Mouse (Mus musculus): Measurements from ENCODE around the gene Irf4. TPM values are rescaled to one million over a fixed set of nuclear protein-coding genes. Genes with fewer than 3 reads are reported as not detected.

Irf4 gene
- polyA plus RNA-seq, 1 experiment = 8.0 TPM

GRCm38 (mm10) chr13:30790016-30790415 is 41.0 kb downstream of the Irf4 start:
- Histone ChIP-seq H3K4me3 (ENCODE audit: insufficient read depth, low read depth, low read length) (no peak overlapping the region), H3K4me1 (ENCODE audit: control insufficient read depth, insufficient read depth, insufficient read length, low read length) (peaks cover 6% of the 10 kb centered on the region; the same call in 1 of the 2 replicates), H3K27ac (replicated peaks; ENCODE audit: low read depth, low read length) (no peak overlapping the region)

DNA sequence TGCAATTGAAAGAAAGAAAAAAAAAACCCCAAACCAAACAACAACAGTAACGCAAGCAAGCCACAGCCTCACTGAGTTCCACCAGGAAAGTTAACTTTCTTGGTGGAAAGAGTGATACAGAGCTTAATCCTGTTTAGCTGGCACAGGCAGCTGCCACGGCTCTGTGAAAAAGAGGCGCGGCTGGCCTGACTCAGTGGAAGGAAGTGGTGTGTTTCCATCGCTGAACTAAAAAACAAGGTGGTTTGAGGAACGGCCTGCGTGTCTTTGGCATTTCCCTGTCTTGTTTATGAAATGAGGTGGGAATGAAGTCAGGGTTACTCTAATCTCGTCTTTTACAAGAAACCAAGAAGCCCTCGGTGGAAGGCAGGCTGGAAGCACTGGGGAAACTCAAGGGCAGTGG is 43.3 kb downstream of the Irf4 start:
- no peaks in the 10 kb centered on the region for H3K4me1 ChIP-seq (ENCODE audit: control insufficient read depth, insufficient read depth, insufficient read length, low read length)
- no peak overlapping the region for H3K4me3 ChIP-seq (ENCODE audit: insufficient read depth, low read depth, low read length)
- no peak overlapping the region for H3K27ac ChIP-seq (replicated peaks; ENCODE audit: low read depth, low read length)

DNA sequence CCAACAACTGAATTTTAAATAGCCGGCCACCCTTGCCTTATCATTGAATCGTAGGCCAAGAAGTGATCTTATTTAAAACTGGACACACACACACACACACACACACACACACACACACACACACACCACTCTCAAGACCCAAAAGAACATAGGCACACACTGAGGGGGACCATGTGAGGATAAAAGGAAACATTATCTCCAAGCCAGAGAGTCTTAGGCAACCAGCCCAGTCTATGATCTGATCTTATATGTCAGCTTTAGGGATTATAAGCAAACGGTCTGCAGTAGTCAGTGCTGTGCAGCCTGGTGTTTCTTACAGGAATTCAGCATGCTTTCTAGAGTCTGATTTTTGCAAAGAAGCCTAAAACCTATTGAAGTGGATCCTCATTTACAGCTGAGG is 43.7 kb downstream of the Irf4 start:
- Histone ChIP-seq H3K4me3 (ENCODE audit: insufficient read depth, low read depth, low read length) (no peak overlapping the region), H3K4me1 (ENCODE audit: control insufficient read depth, insufficient read depth, insufficient read length, low read length) (no peaks in the 10 kb centered on the region), H3K27ac (replicated peaks; ENCODE audit: low read depth, low read length) (no peak overlapping the region)

- Histone ChIP-seq H3K4me3 (ENCODE audit: insufficient read depth, low read depth, low read length) (no peak overlapping the region), H3K27ac (replicated peaks; ENCODE audit: low read depth, low read length) (no peak overlapping the region), H3K4me1 (ENCODE audit: control insufficient read depth, insufficient read depth, insufficient read length, low read length) (no peaks in the 10 kb centered on the region)
Observed at GRCm38 (mm10) chr13:30793196-30793595, 44.2 kb downstream of the Irf4 start.

GRCm38 (mm10) chr13:30793616-30794015 is 44.6 kb downstream of the Irf4 start:
- H3K4me3 ChIP-seq (ENCODE audit: insufficient read depth, low read depth, low read length) = no peak overlapping the region
- H3K4me1 ChIP-seq (ENCODE audit: control insufficient read depth, insufficient read depth, insufficient read length, low read length) = no peaks in the 10 kb centered on the region
- H3K27ac ChIP-seq (replicated peaks; ENCODE audit: low read depth, low read length) = no peak overlapping the region

- no peaks in the 10 kb centered on the region for H3K4me1 ChIP-seq (ENCODE audit: control insufficient read depth, insufficient read depth, insufficient read length, low read length)
- H3K4me3 ChIP-seq (ENCODE audit: insufficient read depth, low read depth, low read length) = no peak overlapping the region
- H3K27ac ChIP-seq (replicated peaks; ENCODE audit: low read depth, low read length) = no peak overlapping the region
Observed at GRCm38 (mm10) chr13:30795960-30796359, 46.9 kb downstream of the Irf4 start.

- Histone ChIP-seq H3K27ac (replicated peaks; ENCODE audit: low read depth, low read length) (no peak overlapping the region), H3K4me3 (ENCODE audit: insufficient read depth, low read depth, low read length) (no peak overlapping the region), H3K4me1 (ENCODE audit: control insufficient read depth, insufficient read depth, insufficient read length, low read length) (0 out of 2 replicates have a peak, but pooled peaks cover 2% of the 10 kb centered on the region)
Observed at GRCm38 (mm10) chr13:30801886-30802285, 52.9 kb downstream of the Irf4 start.

DNA sequence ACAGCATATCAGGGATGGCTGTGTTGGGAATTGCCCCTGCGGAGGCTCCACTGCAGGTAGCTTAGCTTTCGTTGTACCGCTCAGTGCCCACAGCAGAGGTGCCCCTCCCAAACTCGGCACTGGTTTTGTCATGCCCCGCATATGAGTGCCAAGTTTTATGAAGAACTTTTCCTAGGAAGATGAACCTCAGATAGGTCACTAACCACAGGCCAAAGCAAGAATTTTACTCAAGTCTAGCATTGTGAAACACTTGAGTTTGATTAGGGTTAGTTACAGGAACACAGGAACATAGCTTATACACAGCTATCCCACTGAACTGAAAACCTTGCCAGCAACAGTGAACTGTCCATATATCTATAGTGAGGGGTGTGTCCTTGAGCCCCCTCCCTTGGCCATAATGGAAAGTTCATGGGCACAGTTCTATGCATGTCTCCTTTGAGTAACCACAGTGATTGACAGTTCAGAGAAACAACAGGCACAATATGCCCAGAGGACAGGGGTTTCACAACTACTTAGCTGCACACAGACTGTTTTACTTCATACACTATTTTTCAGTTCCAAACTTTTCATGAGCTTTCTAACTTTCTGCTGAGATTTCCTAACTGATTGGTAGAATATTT is 53.4 kb downstream of the Irf4 start:
- H3K4me1 ChIP-seq (ENCODE audit: control insufficient read depth, insufficient read depth, insufficient read length, low read length) = 0 out of 2 replicates have a peak, but pooled peaks cover 2% of the 10 kb centered on the region
- no peak overlapping the region for H3K27ac ChIP-seq (replicated peaks; ENCODE audit: low read depth, low read length)
- no peak overlapping the region for H3K4me3 ChIP-seq (ENCODE audit: insufficient read depth, low read depth, low read length)

DNA sequence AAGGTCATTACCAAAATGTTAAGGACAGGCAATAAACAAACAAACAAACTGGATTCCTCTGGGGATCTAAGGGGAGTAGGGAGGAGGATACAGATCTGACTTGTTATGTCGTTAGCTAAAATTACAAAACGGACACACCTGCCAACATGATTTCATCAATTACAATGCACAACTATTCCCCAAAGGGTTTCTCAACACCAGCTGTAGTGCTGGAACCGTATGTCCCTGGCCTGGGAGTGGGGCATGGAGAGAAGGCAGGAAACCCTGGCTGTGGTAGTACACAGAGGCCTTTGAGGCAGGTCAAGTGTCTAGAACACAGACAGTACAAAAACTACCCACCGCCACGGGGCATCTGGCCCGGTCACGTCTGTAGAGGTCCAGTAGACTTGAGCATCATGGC is 60.2 kb downstream of the Irf4 start:
- H3K4me1 ChIP-seq (ENCODE audit: control insufficient read depth, insufficient read depth, insufficient read length, low read length) = peaks cover 16% of the 10 kb centered on the region
- peak overlapping the region; percentile 35; the same call in 1 of the 2 replicates for H3K27ac ChIP-seq (replicated peaks; ENCODE audit: low read depth, low read length)
- H3K4me3 ChIP-seq (ENCODE audit: insufficient read depth, low read depth, low read length) = no peak overlapping the region

DNA sequence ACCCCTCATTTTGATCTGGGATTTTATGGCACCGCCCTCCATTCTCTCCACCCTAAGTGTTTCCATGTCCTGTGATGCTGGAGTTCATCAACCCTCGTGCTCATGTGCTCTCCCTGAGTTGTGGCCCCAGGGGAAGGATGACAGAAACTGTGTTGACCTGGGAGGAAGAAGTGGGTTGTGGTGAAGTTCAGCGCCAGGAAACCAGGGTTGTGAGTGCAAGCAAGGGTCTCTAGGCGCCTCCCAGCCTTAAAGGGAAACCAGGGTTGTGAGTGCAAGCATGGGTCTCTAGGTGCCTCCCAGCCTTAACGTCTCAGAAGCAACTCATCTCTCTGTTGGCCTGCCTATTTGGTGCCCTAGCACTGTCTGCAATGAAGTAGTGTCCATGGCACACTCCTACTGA is 64.4 kb downstream of the Irf4 start:
- H3K4me1 ChIP-seq (ENCODE audit: control insufficient read depth, insufficient read depth, insufficient read length, low read length) = peaks cover 15% of the 10 kb centered on the region
- H3K27ac ChIP-seq (replicated peaks; ENCODE audit: low read depth, low read length) = no peak overlapping the region
- no peak overlapping the region for H3K4me3 ChIP-seq (ENCODE audit: insufficient read depth, low read depth, low read length)

DNA sequence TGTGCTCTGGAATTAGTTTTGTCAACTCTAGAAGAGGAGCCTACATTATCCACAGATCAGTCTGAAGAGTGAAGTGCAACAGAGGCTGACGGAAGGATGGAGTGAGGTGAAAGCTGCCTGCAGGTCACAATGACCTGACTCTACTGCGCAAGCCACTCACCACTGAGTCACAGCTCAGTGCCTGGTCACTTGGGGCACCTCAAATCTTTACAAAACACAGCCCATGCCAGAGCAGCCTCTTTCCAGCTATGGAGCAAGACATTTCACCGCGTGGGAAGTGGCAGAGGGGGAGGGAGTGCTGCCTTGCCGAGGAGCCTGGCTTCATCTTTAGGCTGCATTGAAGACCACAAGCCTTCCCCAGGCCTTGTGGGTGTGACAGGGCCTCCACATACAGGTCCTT is 65.2 kb downstream of the Irf4 start:
- Histone ChIP-seq H3K27ac (replicated peaks; ENCODE audit: low read depth, low read length) (no peak overlapping the region), H3K4me1 (ENCODE audit: control insufficient read depth, insufficient read depth, insufficient read length, low read length) (peaks cover 15% of the 10 kb centered on the region), H3K4me3 (ENCODE audit: insufficient read depth, low read depth, low read length) (no peak overlapping the region)

Other genes starting within 250 kb of the Irf4 start
- gene Uqcrfs1, start 203.9 kb upstream of the Irf4 start, polyA plus RNA-seq (2012; ENCODE audit: insufficient read depth, insufficient read length, missing spikeins) = 1,235 and 1,378 TPM in 2 replicates
- 26.7 and 40.2 TPM in 2 replicates for gene Dusp22, start 89.2 kb upstream of the Irf4 start, polyA plus RNA-seq (2012; ENCODE audit: insufficient read depth, insufficient read length, missing spikeins)
- gene Hus1b, start 198.5 kb downstream of the Irf4 start, polyA plus RNA-seq (2012; ENCODE audit: insufficient read depth, insufficient read length, missing spikeins) = not detected in 2 replicates
- 9.1 and 9.2 TPM in 2 replicates for gene Exoc2, start 224.9 kb downstream of the Irf4 start, polyA plus RNA-seq (2012; ENCODE audit: insufficient read depth, insufficient read length, missing spikeins)
- not detected in 2 replicates for gene Gm5447, start 225.0 kb downstream of the Irf4 start, polyA plus RNA-seq (2012; ENCODE audit: insufficient read depth, insufficient read length, missing spikeins)

All from brown adipose tissue, adult 24 weeks (tissue).